Mouse (Mus musculus) olfactory bulb, adult 2 months (tissue): Measurements from ENCODE around the gene Srsf3. TPM values are rescaled to one million over a fixed set of nuclear protein-coding genes. Genes with fewer than 3 reads are reported as not detected.
A peak's percentile ranks its signal among the peaks of the same experiment; 100 is the strongest.

Source experiments
- H3K27ac ChIP-seq: fragments of 200-500 bp; 2 replicates; pipeline ENCODE4 v1.5.1; 2012; ENCODE audit warnings: low read depth, low read length; ENCODE audit not compliant: insufficient read depth
- H3K4me1 ChIP-seq: fragments of 200-500 bp; 2 replicates; pipeline ENCODE4 v1.6.1; 2012; ENCODE audit warnings: low read length; ENCODE audit not compliant: control insufficient read depth, insufficient read depth
- H3K4me3 ChIP-seq: fragments of 200-500 bp; 2 replicates; pipeline ENCODE4 v1.5.1; 2012; ENCODE audit warnings: mild to moderate bottlenecking, low read depth, low read length, moderate library complexity; ENCODE audit not compliant: insufficient read depth
- CTCF ChIP-seq: fragments of 200-500 bp; IDR thresholded peaks from 2 replicates; pipeline ENCODE4 v1.5.1; 2012; ENCODE audit warnings: low read depth, mild to moderate bottlenecking, low read length, moderate library complexity; ENCODE audit not compliant: insufficient read depth
- POLR2A ChIP-seq: fragments of 200-500 bp; IDR thresholded peaks from 2 replicates; pipeline ENCODE4 v1.6.1; 2012; ENCODE audit warnings: mild to moderate bottlenecking, low read depth, low read length, moderate library complexity; ENCODE audit not compliant: insufficient read depth
- WGBS: fragments of 180-500 bp; shearing (Covaris S2); methylation state at CpG from one replicate; pipeline ENCODE4 v1.1.7; 2018; 5-methylcytosine and 5-hydroxymethylcytosine counted together
- polyA plus RNA-seq: library from polyadenylated mRNA; stranded (reverse); fragments of >200 nt; gene quantifications from 2 replicates; pipeline ENCODE4 v1.2.4, GENCODE M21; 2012; ENCODE audit warnings: low replicate concordance; ENCODE audit not compliant: missing spikeins, insufficient read depth, insufficient read length

Gene Srsf3
- polyA plus RNA-seq, 1 experiment = 350 TPM

DNA sequence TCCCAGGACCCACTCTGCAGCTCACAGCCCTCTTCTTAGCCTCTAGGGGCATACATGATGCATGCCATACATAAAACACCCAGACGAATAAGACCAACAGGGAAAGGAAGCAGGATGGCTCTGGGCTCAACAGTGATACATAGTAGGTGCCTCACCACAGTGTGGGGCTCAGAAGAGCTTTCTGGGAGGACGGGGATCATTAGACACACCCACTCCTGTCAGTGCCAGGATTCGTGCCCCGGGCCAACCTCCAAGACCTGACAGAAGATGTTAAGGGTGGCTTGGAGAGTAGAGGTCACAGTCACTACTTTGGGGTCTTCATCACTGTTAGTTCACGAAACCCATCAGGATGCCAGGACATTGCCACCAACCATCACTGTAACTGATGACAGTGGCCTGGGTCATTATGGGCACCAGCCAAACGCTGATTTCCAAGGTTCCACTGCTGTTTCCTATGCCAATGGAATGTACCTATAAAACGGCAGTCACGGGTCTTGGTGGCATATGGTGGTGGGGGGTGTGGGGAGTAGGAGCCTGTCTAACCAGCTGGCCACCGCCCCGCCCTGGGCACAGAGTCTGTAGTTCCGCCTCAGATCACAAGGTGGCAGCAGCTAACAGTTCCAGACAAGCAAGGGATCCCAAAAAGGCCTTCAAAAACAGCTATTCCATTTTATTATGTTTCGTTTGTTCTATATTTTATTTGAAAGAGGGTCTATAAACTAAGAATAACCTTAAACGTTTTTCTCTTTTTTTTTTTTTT is 16.5 kb downstream of the Srsf3 start:
- TF ChIP-seq POLR2A = no peak
- TF ChIP-seq CTCF = peak; percentile 79
- H3K27ac ChIP-seq = no peak overlapping the region
- H3K4me1 ChIP-seq = peaks cover 16% of the 10 kb centered on the region
- H3K4me3 ChIP-seq = no peak overlapping the region
- WGBS = 10% methylated on average over 13 of the region's 13 CpGs

DNA sequence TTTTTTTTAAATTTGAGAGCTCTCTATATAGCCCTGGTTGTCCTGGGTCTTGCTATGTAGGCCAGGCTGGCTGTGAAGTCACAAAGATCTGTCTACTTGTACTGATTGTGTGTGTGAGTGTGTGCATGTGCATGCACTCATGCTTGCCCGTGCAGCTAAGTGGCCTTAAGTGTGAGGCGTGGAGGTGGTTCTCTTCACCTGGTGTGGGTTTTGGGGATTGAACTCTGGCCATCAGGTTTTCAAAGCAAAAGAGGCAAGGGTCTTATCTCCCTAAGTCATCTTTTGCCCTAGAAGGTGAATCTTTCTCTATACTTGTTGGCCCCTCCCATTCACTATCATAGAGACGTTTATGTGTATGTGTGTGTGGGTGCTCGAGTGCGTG is 17.1 kb downstream of the Srsf3 start:
- TF ChIP-seq CTCF (no peak), POLR2A (no peak)
- Histone ChIP-seq H3K27ac (no peak overlapping the region), H3K4me1 (peaks cover 19% of the 10 kb centered on the region), H3K4me3 (no peak overlapping the region)
- WGBS = 71% methylated on average over 5 of the region's 5 CpGs

DNA sequence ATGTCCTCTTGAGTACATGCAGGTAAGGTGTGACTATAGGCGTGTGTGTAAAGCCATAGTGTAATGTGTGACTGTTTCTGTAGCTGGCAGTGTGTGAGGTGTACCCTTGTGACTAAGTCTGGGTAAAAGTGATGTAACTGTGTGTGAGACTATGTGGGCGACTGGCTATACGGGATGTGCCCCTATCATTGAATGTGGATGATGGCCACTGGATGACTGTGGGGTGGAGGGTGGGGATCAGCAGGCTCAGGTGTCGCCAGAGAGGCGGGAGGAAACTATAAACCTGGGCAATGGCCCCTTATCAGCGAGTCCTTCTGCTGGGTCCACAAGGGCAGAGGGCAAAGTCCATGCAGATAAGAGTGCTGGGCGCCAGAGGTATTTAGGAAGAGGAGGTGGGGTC is 17.5 kb downstream of the Srsf3 start:
- peaks cover 19% of the 10 kb centered on the region for H3K4me1 ChIP-seq
- H3K27ac ChIP-seq = no peak overlapping the region
- TF ChIP-seq CTCF = no peak
- no peak for TF ChIP-seq POLR2A
- WGBS = 86% methylated on average over 7 of the region's 7 CpGs
- H3K4me3 ChIP-seq = no peak overlapping the region

DNA sequence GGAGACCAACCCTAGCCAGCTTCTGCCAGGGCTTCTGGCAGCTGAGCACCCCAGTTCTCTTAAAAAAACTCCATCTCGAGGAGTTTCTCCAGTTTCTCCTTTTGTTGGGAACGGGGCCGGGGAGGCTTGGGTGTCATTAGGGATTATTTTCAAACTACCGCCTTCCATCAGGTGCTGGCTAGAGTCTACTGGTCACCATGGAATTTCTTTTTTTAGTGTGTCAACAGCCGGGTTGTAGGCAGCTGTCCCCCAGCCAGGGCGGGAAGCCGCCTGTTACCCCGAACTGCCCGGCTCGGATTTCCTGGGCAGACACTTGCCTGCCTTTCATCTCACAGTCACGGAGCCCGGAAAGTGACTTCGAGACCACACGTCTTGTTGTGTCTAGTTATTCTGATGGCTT is 18.4 kb downstream of the Srsf3 start:
- H3K4me1 ChIP-seq = peaks cover 24% of the 10 kb centered on the region
- H3K27ac ChIP-seq = no peak overlapping the region
- no peak for TF ChIP-seq CTCF
- TF ChIP-seq POLR2A = no peak
- WGBS = 49% methylated on average over 14 of the region's 14 CpGs
- no peak overlapping the region for H3K4me3 ChIP-seq

DNA sequence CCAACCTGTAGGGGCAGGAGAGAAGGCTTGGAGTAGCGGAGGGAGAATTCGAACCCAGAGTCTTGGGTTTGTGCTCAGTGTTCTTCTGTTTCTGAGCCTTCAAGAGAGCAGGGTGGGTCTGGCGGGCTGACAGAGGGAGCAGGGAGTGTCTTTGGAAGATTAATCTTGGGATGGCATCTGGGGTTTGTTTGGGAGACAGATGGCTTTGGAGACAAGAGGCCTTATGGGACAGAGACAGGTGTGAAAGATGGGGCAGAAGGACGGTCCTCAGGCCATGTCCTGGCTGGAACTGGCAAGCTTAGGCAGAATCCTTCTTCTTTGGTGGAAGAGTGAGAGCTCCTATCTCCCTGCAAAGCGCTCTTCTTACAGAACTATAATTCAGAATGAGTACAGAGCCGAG is 20.6 kb downstream of the Srsf3 start:
- peaks cover 41% of the 10 kb centered on the region for H3K4me1 ChIP-seq
- TF ChIP-seq POLR2A (no peak), CTCF (no peak)
- H3K4me3 ChIP-seq = no peak overlapping the region
- WGBS = 94% methylated on average over 6 of the region's 6 CpGs
- no peak overlapping the region for H3K27ac ChIP-seq

DNA sequence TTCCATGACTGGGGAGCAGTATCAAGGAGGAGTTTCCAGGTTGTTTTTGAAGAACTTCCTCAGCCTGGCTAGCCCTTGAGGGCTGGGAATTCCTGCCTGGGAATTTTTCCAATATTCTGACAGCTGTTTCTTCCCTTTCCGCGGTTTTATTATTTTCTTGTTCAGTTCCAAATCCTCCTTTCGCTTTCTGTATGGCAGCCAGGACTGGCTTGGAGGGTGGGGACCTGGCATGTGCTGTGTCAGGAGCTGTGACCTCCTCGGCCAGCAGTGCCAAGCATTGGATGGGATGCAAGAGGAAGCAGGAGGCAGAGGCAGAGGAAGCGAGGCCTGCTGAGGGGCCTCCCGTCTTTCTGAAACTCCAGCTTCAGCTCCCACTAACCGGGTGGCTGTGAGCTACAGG is 21.4 kb downstream of the Srsf3 start:
- WGBS = 45% methylated on average over 7 of the region's 7 CpGs
- Histone ChIP-seq H3K27ac (no peak overlapping the region), H3K4me3 (no peak overlapping the region), H3K4me1 (peaks cover 49% of the 10 kb centered on the region)
- TF ChIP-seq CTCF (no peak), POLR2A (no peak)

DNA sequence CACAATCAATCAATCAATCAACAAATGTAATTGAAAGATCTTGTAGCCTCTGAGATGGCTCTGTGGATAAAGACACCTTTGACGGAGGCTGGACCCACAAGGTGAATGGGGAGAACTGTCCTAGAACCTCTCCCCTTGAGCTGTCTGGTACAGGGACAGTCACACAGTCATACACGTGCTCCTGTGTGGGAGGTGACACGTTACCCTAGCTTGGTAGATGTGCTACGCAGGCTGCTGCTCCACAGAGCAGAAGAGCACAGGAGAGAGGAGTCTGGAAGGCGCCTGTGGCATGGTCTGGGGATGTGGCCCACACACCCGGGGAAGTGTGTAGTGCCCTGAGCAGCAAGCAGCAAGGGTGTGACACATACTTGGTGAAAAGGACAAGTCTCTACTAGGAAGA is 22.0 kb downstream of the Srsf3 start:
- H3K4me1 ChIP-seq = peaks cover 50% of the 10 kb centered on the region
- TF ChIP-seq POLR2A = no peak
- TF ChIP-seq CTCF = no peak
- no peak overlapping the region for H3K4me3 ChIP-seq
- WGBS = 57% methylated on average over 6 of the region's 6 CpGs
- no peak overlapping the region for H3K27ac ChIP-seq

DNA sequence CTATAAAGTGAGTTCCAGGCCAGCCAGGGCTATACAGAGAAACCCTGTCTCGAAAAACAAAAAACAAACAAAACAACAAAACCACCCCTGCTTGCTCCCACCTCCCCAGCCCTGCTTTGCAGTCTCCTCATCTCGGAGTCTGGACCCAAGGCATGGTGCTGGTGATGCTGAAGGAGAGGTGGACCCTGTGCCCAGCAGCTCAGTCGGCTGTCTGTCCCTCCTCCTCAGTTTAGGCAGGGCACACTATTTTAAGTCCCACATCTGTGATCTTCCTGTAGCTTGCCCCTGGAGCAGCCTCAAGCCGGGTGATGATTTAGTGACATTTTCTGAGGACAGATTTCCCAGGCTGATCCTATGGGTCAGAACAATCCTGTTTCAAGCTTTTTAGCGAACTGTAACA is 23.2 kb downstream of the Srsf3 start:
- WGBS = 61% methylated on average over 5 of the region's 5 CpGs
- Histone ChIP-seq H3K27ac (no peak overlapping the region), H3K4me3 (no peak overlapping the region), H3K4me1 (peaks cover 47% of the 10 kb centered on the region)
- TF ChIP-seq CTCF = no peak

DNA sequence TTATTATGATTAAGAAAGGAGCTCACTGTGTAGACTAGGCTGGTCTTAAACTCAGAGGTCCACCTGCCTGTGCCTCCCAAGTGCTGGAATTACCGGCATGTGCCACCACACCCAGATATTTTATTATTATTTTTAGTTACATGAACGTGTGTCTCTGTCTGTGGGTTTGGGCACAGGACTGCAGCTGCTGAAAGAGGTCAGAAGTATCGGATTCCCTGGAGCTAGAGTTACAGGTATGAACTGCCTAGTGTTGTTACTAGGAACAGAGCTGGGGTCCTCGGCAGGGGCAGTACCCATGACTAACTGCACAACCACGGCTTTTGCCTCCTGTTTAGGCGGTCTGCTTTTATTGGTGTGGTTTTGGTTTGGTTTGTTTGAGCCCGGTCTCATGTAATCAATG is 23.8 kb downstream of the Srsf3 start:
- 48% methylated on average over 7 of the region's 7 CpGs for WGBS
- H3K4me3 ChIP-seq = no peak overlapping the region
- TF ChIP-seq CTCF (no peak), POLR2A (no peak)
- peak overlapping the region; percentile 61; the same call in 1 of the 2 replicates for H3K27ac ChIP-seq
- peaks cover 45% of the 10 kb centered on the region for H3K4me1 ChIP-seq
